Mouse (Mus musculus): ENCODE data around the gene Cdip1. TPM values are rescaled to one million over a fixed set of nuclear protein-coding genes. Genes with fewer than 3 reads are reported as not detected.

Cdip1 gene
- polyA plus RNA-seq, 1 experiment from 2014 or later, result 20.9 TPM

- H3K27ac ChIP-seq (replicated peaks), result no peak overlapping the region
- no peaks in the 10 kb centered on the region for H3K9me3 ChIP-seq (replicated peaks)
- no peaks in the 10 kb centered on the region for H3K36me3 ChIP-seq (replicated peaks)
- H3K4me3 ChIP-seq (replicated peaks), result no peak overlapping the region
- no peak overlapping the region for H3K9ac ChIP-seq
- peaks cover 30% of the 10 kb centered on the region for H3K4me1 ChIP-seq (replicated peaks)
- ATAC-seq (ENCODE audit: insufficient read depth), result no peak
- WGBS (ENCODE audit: insufficient replicate concordance), result 57% methylated on average over 3 of the region's 3 CpGs
- H3K4me2 ChIP-seq, result no peak overlapping the region
- H3K27me3 ChIP-seq, result no peaks in the 10 kb centered on the region
These were observed 59.2 kb downstream of the Cdip1 start for GRCm38 (mm10) chr16:4730776-4731358.

DNA sequence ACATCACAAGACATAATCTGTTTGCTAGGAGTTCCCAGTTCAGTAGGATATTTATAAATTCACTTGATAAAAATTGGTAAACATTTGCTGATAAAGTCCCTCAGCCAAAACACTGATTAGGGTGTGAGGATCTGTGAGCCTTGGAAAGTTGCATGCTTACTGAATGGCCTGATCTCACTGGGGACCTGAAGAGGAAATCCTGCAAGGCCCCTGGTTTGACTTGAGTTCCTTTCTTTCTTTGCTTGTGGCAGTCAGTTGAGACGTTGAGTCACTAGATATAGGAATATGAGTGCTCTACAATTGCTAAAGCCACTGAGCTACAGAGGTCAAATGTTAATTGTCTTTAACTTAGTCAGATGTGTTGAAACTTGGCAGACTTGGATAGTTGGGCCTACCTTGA, 62.1 kb downstream of the Cdip1 start:
- 3% methylated on average over 1 of the region's 1 CpGs for WGBS (ENCODE audit: insufficient replicate concordance)
- ATAC-seq (ENCODE audit: insufficient read depth), result no peak
- H3K4me3 ChIP-seq (replicated peaks), result no peak overlapping the region
- peaks cover 36% of the 10 kb centered on the region for H3K4me1 ChIP-seq (replicated peaks)
- peak overlapping the region; percentile 97 for H3K4me2 ChIP-seq
- no peak overlapping the region for H3K27ac ChIP-seq (replicated peaks)
- no peaks in the 10 kb centered on the region for H3K27me3 ChIP-seq
- H3K9ac ChIP-seq, result no peak overlapping the region
- no peaks in the 10 kb centered on the region for H3K9me3 ChIP-seq (replicated peaks)
- H3K36me3 ChIP-seq (replicated peaks), result no peaks in the 10 kb centered on the region

DNA sequence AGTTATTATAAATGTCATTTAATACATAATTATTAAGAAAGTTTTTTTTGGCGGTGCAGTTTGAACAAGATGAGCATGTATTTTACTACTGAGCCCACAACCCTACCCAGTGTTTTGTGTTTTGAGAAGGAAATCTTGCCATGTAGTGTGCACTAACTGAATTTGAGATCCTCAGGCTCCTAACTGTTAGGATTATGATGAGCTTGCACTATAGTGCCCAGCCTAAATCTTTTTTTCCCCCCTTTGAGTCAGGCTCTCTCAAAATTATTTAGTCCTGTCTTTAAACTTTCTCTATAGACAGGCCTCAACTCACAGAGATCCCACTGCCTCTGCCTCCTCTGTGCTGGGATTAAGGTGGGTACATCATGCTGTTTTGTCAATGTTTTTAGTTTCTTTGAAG, 62.6 kb downstream of the Cdip1 start:
- 68% methylated on average over 1 of the region's 1 CpGs for WGBS (ENCODE audit: insufficient replicate concordance)
- Histone ChIP-seq H3K4me1 (replicated peaks) (peaks cover 40% of the 10 kb centered on the region), H3K36me3 (replicated peaks) (no peaks in the 10 kb centered on the region), H3K27ac (replicated peaks) (peak overlapping the region; percentile 12; the same call in 1 of the 2 replicates), H3K9me3 (replicated peaks) (no peaks in the 10 kb centered on the region), H3K27me3 (no peaks in the 10 kb centered on the region), H3K9ac (no peak overlapping the region), H3K4me2 (peak overlapping the region; percentile 97), H3K4me3 (replicated peaks) (peak overlapping the region; percentile 94)
- no peak for ATAC-seq (ENCODE audit: insufficient read depth)

GRCm38 (mm10) chr16:4726528-4727128, 63.5 kb downstream of the Cdip1 start:
- Histone ChIP-seq H3K9me3 (replicated peaks) (no peaks in the 10 kb centered on the region), H3K4me2 (peak overlapping the region; percentile 97), H3K36me3 (replicated peaks) (no peaks in the 10 kb centered on the region), H3K4me3 (replicated peaks) (peak overlapping the region; percentile 94), H3K27me3 (no peaks in the 10 kb centered on the region), H3K4me1 (replicated peaks) (peaks cover 49% of the 10 kb centered on the region), H3K27ac (replicated peaks) (peak overlapping the region; percentile 77), H3K9ac (peak overlapping the region; percentile 94)
- under 1% methylated on average over 40 of the region's 40 CpGs for WGBS (ENCODE audit: insufficient replicate concordance)
- peak; percentile 76 for ATAC-seq (ENCODE audit: insufficient read depth)

GRCm38 (mm10) chr16:4725780-4726527, 64.1 kb downstream of the Cdip1 start, which contains the start of gene Hmox2:
Gene Hmox2, plus strand, starts transcription at chr16:4726361.
- peak within 1 kb of the TSS; percentile 97 for H3K4me2 ChIP-seq
- H3K36me3 ChIP-seq (replicated peaks), result no peaks in the 10 kb centered on the region
- WGBS (ENCODE audit: insufficient replicate concordance), result 3% methylated on average over 35 of the region's 35 CpGs
- ATAC-seq (ENCODE audit: insufficient read depth), result peak; percentile 92
- H3K4me3 ChIP-seq (replicated peaks), result peak within 1 kb of the TSS; percentile 94
- peaks cover 49% of the 10 kb centered on the region for H3K4me1 ChIP-seq (replicated peaks)
- peak within 1 kb of the TSS; percentile 94 for H3K9ac ChIP-seq
- no peaks in the 10 kb centered on the region for H3K27me3 ChIP-seq
- no peaks in the 10 kb centered on the region for H3K9me3 ChIP-seq (replicated peaks)
- H3K27ac ChIP-seq (replicated peaks), result peak within 1 kb of the TSS; percentile 80

DNA sequence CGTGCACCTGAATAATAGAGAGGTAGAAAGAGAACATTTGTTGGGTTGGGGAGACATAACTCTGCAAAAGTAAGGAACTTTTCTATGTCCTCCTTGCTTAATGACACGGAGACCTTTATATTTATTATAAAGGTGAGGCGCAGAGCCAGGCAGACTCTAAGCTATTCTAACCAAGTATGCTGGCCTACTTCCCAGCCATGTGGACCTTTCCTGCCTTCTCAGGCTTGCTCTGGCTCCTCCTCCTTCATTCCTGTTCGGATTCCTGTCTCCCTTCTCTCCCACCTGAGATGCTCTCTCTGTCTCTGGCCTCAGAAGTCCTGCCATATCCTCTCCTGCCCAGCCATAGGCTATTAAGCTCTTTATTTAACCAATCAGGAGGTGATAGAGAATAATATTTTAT, 64.8 kb downstream of the Cdip1 start:
- Histone ChIP-seq H3K27me3 (no peaks in the 10 kb centered on the region), H3K4me3 (replicated peaks) (no peak overlapping the region), H3K27ac (replicated peaks) (no peak overlapping the region), H3K9me3 (replicated peaks) (no peaks in the 10 kb centered on the region), H3K9ac (peak overlapping the region; percentile 94; the same call in 1 of the 2 replicates), H3K4me1 (replicated peaks) (peaks cover 49% of the 10 kb centered on the region), H3K4me2 (peak overlapping the region; percentile 97; the same call in 1 of the 2 replicates), H3K36me3 (replicated peaks) (no peaks in the 10 kb centered on the region)
- WGBS (ENCODE audit: insufficient replicate concordance), result 76% methylated on average over 4 of the region's 4 CpGs
- no peak for ATAC-seq (ENCODE audit: insufficient read depth)

DNA sequence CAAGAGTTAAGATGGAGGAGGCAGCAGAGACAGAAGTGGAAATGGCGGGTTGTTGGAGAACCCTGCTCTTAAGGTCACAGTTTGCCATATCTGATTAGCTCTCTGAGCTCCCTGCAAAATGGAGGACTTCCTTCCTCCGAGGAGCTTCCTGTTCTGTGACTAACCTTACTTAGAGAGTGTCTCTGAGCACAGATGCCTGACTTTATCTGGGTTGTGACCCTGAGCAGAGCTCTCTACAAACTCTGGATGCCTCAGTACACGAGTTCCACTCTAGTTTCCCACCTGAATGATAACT, 67.2 kb downstream of the Cdip1 start:
- H3K9ac ChIP-seq, result no peak overlapping the region

DNA sequence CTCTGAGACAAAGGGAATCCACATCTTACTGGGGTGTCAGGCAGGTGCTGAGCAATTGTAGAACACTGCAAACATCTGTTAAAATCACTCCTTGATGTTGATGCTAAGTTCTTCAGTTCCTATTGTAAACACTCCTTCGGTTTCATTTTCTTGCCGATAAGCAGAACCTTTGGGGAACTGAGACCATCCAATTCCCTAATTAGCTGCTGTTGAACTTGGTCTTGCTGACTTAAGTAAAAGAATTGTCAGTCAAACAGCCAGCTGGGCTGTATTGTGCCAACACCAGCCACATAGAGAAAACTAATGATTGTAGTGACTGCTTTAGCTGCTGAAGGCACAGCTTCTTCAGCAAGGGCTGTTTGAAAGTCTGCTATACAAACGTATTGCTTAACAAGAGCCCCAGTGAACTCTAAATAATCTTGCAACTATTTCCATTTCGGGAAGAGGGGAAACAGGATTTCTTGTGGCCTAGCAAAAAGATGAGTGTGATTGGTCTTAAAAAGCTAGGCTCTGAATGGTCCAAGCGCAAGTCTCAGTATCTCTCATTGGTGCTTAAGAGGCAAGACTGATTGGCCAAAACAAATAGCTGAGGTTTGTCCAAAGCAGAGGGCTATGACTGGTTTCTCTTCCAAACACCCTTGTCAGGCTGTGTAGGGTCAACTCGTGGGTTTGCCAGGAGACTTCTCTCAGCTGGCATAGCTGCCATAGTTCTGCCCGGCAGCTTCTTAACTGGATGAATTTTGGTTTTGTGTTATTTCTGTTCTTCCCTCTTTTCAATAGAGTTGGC, 67.8 kb downstream of the Cdip1 start:
- peak overlapping the region; percentile 25 for H3K4me2 ChIP-seq

More for the DNA sequence above, 67.2 kb downstream of the Cdip1 start:
- Histone ChIP-seq H3K9me3 (replicated peaks) (no peaks in the 10 kb centered on the region), H3K36me3 (replicated peaks) (no peaks in the 10 kb centered on the region), H3K27me3 (no peaks in the 10 kb centered on the region), H3K4me2 (0 out of 2 replicates have a peak overlapping the region, but pooled peaks have one; percentile 18), H3K27ac (replicated peaks) (peak overlapping the region; percentile 60), H3K4me3 (replicated peaks) (no peak overlapping the region), H3K4me1 (replicated peaks) (peaks cover 54% of the 10 kb centered on the region)
- ATAC-seq (ENCODE audit: insufficient read depth), result no peak
- 24% methylated on average over 3 of the region's 3 CpGs for WGBS (ENCODE audit: insufficient replicate concordance)

GRCm38 (mm10) chr16:4718753-4719518, 71.2 kb downstream of the Cdip1 start, which contains the start of gene Nmral1:
Gene Nmral1, minus strand, starts transcription at chr16:4719356.
- no peaks in the 10 kb centered on the region for H3K27me3 ChIP-seq
- H3K4me3 ChIP-seq (replicated peaks), result peak within 1 kb of the TSS; percentile 77
- peak within 1 kb of the TSS; percentile 81 for H3K4me2 ChIP-seq
- H3K36me3 ChIP-seq (replicated peaks), result peaks cover 31% of the 10 kb centered on the region
- H3K4me1 ChIP-seq (replicated peaks), result peaks cover 36% of the 10 kb centered on the region
- WGBS (ENCODE audit: insufficient replicate concordance), result 12% methylated on average over 33 of the region's 33 CpGs
- ATAC-seq (ENCODE audit: insufficient read depth), result peak; percentile 83
- H3K9me3 ChIP-seq (replicated peaks), result no peaks in the 10 kb centered on the region
- peak within 1 kb of the TSS; percentile 74 for H3K9ac ChIP-seq
- peak within 1 kb of the TSS; percentile 78 for H3K27ac ChIP-seq (replicated peaks)

More for the DNA sequence above, 67.8 kb downstream of the Cdip1 start:
- Histone ChIP-seq H3K4me1 (replicated peaks) (peaks cover 54% of the 10 kb centered on the region), H3K4me3 (replicated peaks) (no peak overlapping the region), H3K9me3 (replicated peaks) (no peaks in the 10 kb centered on the region), H3K36me3 (replicated peaks) (no peaks in the 10 kb centered on the region), H3K9ac (no peak overlapping the region), H3K27me3 (no peaks in the 10 kb centered on the region), H3K27ac (replicated peaks) (peak overlapping the region; percentile 60)
- 53% methylated on average over 7 of the region's 7 CpGs for WGBS (ENCODE audit: insufficient replicate concordance)
- ATAC-seq (ENCODE audit: insufficient read depth), result no peak

- no peak for ATAC-seq (ENCODE audit: insufficient read depth)
- Histone ChIP-seq H3K36me3 (replicated peaks) (peaks cover 42% of the 10 kb centered on the region), H3K27ac (replicated peaks) (no peak overlapping the region), H3K4me2 (peak overlapping the region; percentile 81), H3K4me1 (replicated peaks) (peaks cover 32% of the 10 kb centered on the region), H3K4me3 (replicated peaks) (peak overlapping the region; percentile 77), H3K27me3 (no peaks in the 10 kb centered on the region), H3K9ac (peak overlapping the region; percentile 74), H3K9me3 (replicated peaks) (no peaks in the 10 kb centered on the region)
- 43% methylated on average over 3 of the region's 3 CpGs for WGBS (ENCODE audit: insufficient replicate concordance)
These were observed 72.2 kb downstream of the Cdip1 start for GRCm38 (mm10) chr16:4717866-4718265.

Data from liver, embryonic 15.5 days (tissue).